Mouse (Mus musculus): ENCODE measurements around the gene Syf2.

The Syf2 gene

DNA sequence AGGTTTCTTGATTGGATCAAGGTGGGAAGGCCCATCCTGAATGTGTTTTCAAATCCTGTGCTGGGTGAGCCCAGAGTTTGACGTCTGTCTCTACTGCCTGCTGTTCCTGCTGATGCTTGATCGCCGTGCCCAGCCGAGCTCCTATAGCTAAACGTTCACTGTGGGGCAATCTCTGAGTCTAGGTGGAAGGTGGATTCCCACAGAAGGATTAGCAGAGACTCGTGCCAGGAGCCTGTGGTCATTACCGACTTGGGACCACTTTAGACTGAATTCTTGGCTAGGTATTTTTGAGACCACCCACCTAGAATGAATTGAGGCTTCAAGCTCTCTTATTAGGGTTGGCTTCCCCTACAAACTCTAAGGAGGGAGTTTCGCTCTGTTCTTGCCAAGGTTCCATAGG, 48.2 kb downstream of the Syf2 start:
- DNase-seq = no peak

DNA sequence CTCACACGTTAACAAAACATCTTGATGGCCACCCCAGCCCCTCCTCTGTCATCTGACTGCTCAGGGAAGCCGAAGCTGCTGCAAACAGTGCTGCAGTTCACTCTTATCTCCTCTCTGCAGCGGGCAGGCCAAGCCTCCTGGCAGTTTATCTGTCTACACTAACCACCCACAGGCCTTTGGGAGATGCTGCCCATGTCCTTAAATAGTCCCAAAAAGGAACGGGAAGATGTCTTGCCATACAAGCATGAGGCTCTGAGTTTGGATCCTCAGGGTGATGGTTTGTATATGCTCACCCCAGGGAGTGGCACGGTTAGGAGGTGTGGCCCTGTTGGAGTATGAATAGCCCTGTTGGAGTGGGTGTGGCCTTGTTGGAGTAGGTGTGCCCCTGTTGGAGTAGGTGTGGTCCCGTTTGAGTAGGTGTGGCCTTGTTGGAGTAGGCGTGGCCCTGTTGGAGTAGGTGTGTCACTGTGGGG, 51.3 kb downstream of the Syf2 start:
- DNase-seq = no peak

DNA sequence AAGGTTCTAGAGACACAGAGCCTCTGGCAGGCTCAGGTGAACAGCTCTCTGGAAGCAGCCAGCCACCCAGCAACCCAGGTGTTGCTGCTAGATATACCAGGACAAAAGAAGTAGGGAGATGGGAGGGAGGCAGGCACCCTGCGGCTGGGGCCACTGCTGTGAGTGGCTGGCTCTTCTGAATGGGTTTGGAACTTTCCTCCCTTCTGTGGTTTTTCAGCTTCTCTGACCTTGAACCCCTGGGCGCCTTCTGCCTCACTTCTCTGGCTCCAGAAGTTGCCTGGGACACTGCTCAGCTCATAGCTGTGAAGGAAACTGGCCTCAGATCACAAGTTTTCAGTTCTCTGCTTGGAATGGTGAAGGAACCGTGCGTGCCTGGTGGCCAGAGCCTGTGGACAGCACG, 52.4 kb downstream of the Syf2 start:
- DNase-seq = peak; percentile 73

DNA sequence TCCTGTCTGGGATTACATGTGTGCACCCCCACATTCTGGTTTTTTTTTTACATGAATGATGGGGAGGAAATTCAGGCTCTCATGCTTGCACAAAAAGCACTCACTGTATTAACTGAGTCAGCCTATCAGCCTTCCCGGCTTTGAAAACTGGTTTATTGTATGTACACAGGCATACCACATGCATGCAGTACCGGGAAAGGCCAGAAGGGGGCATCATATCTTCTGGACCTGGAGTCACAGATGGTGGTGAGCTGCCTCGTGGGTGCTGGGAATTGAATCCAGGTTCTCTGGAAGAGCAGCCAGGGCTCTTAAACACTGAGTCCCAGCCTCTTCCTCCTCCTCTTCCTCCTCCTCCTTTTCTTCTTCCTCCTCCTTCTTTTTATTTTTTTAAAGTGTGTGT, 53.9 kb downstream of the Syf2 start:
- no peak for DNase-seq

DNA sequence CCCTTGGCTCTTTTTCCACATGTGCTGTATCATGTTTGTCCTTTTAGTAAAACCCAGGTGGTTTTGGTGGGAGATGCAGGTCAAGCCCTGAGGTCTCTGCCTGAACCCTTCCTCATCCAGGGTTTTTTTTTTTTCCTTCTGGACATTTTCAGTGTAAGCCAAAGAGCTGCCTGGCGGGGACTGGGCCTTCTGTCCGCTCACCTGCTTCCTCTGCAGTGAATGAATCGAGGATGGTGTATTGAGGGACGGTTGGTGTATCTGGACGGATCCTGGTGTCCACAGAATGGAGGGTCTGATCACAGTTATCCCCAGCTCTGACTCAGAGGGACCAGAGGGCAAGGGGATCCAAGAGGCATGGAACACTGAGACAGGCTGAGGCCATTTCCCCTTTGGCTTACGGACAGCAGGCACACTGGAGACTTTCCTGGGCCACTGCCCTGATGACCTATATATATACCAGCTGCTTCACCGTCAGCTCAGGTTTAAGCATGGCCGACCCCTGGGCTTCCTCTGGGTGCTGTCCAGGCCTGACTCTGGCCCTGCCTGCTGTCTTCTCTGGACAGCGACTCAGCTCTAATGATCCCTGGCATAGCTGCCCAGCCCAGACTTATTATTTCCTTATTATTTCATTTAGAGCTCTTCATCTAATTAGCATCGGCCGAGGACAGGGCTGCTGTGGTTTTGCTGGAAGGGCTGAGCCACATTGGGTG, 55.1 kb downstream of the Syf2 start:
- DNase-seq = no peak

DNA sequence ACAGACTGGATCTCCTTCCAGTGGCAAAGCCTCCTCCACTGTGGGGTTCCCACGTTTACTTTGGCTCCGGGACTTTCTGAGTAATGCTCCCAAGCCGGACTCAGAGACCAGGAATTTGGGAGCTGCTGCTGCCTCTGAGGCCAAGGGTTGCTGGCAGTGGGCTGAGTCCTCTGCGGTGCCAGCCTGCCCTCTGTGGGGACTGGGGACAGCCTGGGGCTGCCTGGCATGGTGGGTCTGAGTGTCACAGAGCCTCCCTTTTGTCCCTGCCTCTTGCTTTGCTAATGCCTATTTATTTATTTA, 55.6 kb downstream of the Syf2 start:
- DNase-seq = no peak

DNA sequence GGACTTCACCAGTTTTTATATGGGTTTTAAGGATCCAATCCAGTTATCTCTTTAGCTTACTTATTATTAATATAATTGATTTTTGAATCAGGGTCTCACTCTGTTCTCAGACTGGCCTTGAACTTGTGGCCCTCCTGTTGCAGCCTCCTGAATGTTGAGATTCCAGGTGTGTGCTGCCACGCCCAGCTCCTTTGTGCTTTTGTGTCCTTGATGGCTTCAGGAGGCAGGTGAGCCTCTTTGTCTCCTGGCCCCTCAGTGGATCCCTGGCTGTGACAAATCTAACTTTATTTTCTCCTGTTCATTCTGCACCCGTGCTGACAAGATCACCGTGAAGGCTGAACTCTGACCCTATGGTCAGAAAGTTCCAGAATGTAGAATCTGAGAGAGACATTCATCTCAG, 56.3 kb downstream of the Syf2 start:
- no peak for DNase-seq
